Mouse (Mus musculus): Measurements from ENCODE around the gene Klhdc4.

Klhdc4 gene

GRCm38 (mm10) chr8:121809524-121810155 lies 19.7 kb downstream of the Klhdc4 start:
- in situ Hi-C loops (cut with MboI, MseI): no loop called here

GRCm38 (mm10) chr8:121808032-121808431 lies 21.3 kb downstream of the Klhdc4 start:
- in situ Hi-C loops (cut with MboI, MseI): no loop called here

GRCm38 (mm10) chr8:121806126-121806525 lies 23.2 kb downstream of the Klhdc4 start:
- in situ Hi-C loops (cut with MboI, MseI): no loop called here

GRCm38 (mm10) chr8:121804829-121805228 lies 24.5 kb downstream of the Klhdc4 start:
- in situ Hi-C loops (cut with MboI, MseI): no loop called here

GRCm38 (mm10) chr8:121798401-121798800 lies 31.0 kb downstream of the Klhdc4 start:
- in situ Hi-C loops (cut with MboI, MseI): no loop called here

GRCm38 (mm10) chr8:121796406-121796805 lies 33.0 kb downstream of the Klhdc4 start:
- in situ Hi-C loops (cut with MboI, MseI): no loop called here

- in situ Hi-C loops (cut with MboI, MseI): no loop called here
Measured at GRCm38 (mm10) chr8:121795461-121795860, 33.9 kb downstream of the Klhdc4 start.

- in situ Hi-C loops (cut with MboI, MseI): no loop called here
Measured at GRCm38 (mm10) chr8:121794151-121794550, 35.2 kb downstream of the Klhdc4 start.

GRCm38 (mm10) chr8:121792627-121793026 lies 36.7 kb downstream of the Klhdc4 start:
- in situ Hi-C loops (cut with MboI, MseI): no loop called here

- in situ Hi-C loops (cut with MboI, MseI): no loop called here
Measured at GRCm38 (mm10) chr8:121792159-121792558, 37.2 kb downstream of the Klhdc4 start.

GRCm38 (mm10) chr8:121788786-121789185 lies 40.6 kb downstream of the Klhdc4 start:
- in situ Hi-C loops (cut with MboI, MseI): no loop called here

- in situ Hi-C loops (cut with MboI, MseI): no loop called here
Measured at GRCm38 (mm10) chr8:121786542-121786941, 42.8 kb downstream of the Klhdc4 start.

GRCm38 (mm10) chr8:121782493-121782892 lies 46.9 kb downstream of the Klhdc4 start:
- in situ Hi-C loops (cut with MboI, MseI): no loop called here

GRCm38 (mm10) chr8:121773876-121774275 lies 55.5 kb downstream of the Klhdc4 start:
- in situ Hi-C loops (cut with MboI, MseI): no loop called here

GRCm38 (mm10) chr8:121770845-121771752 lies 58.3 kb downstream of the Klhdc4 start:
- in situ Hi-C loops (cut with MboI, MseI): no loop called here

- in situ Hi-C loops (cut with MboI, MseI): loop anchor here (5.0 kb wide), 1 partner anchor 67 kb away; no protein-coding TSS in a partner anchor
Measured at GRCm38 (mm10) chr8:121769621-121770020, 59.7 kb downstream of the Klhdc4 start.

GRCm38 (mm10) chr8:121769095-121769494 lies 60.3 kb downstream of the Klhdc4 start:
- in situ Hi-C loops (cut with MboI, MseI): loop anchor here (5.0 kb wide), 1 partner anchor 67 kb away; no protein-coding TSS in a partner anchor

GRCm38 (mm10) chr8:121765594-121766138 lies 63.7 kb downstream of the Klhdc4 start:
- in situ Hi-C loops (cut with MboI, MseI): loop anchor here (5.0 kb wide), 1 partner anchor 63 kb away; no protein-coding TSS in a partner anchor

GRCm38 (mm10) chr8:121763700-121764013 lies 65.7 kb downstream of the Klhdc4 start:
- in situ Hi-C loops (cut with MboI, MseI): no loop called here

- in situ Hi-C loops (cut with MboI, MseI): no loop called here
Measured at GRCm38 (mm10) chr8:121762999-121763699, 66.2 kb downstream of the Klhdc4 start.

GRCm38 (mm10) chr8:121761480-121761879 lies 67.9 kb downstream of the Klhdc4 start:
- in situ Hi-C loops (cut with MboI, MseI): no loop called here

GRCm38 (mm10) chr8:121760484-121760883 lies 68.9 kb downstream of the Klhdc4 start:
- in situ Hi-C loops (cut with MboI, MseI): no loop called here
